Mouse (Mus musculus) frontal cortex, adult 2 months (tissue): ENCODE measurements around the gene Gm49387. TPM values are rescaled to one million over a fixed set of nuclear protein-coding genes. Genes with fewer than 3 reads are reported as not detected.

Source experiments
- DNase-seq, 2 experiments: peaks; one replicate each; pipeline ENCODE4 v3.0.0; 2022; ENCODE audit warnings: low spot score in 1 of 2; ENCODE audit errors: extremely low spot score in 1 of 2
- polyA plus RNA-seq: library from polyadenylated mRNA; depleted of rRNA; stranded (reverse); fragments of >200 nt; gene quantifications from 2 replicates; pipeline ENCODE4 v1.2.3, GENCODE M21; 2012

Gene Gm49387
- polyA plus RNA-seq, 1 experiment, result not detected

- DNase-seq, result no peak
Measured at GRCm38 (mm10) chr14:31662555-31663211, 22.0 kb upstream of the Gm49387 start.

- DNase-seq, result peak; percentile 83 to 91
Measured at GRCm38 (mm10) chr14:31661671-31662554, 21.2 kb upstream of the Gm49387 start.

- DNase-seq, result no peak
Measured at GRCm38 (mm10) chr14:31660312-31661093, 19.8 kb upstream of the Gm49387 start.

- DNase-seq, result no peak
Measured at GRCm38 (mm10) chr14:31659501-31660181, 19.0 kb upstream of the Gm49387 start.

GRCm38 (mm10) chr14:31658126-31658680 is 17.5 kb upstream of the Gm49387 start:
- no peak for DNase-seq

GRCm38 (mm10) chr14:31656857-31657645 is 16.4 kb upstream of the Gm49387 start:
- DNase-seq, result peak in 1 of 2 experiments; percentile 92

GRCm38 (mm10) chr14:31656386-31656785 is 15.7 kb upstream of the Gm49387 start:
- no peak for DNase-seq

GRCm38 (mm10) chr14:31655406-31655805 is 14.7 kb upstream of the Gm49387 start:
- DNase-seq, result no peak

GRCm38 (mm10) chr14:31654816-31655215 is 14.1 kb upstream of the Gm49387 start:
- no peak for DNase-seq

- no peak for DNase-seq
Measured at GRCm38 (mm10) chr14:31653101-31653875, 12.6 kb upstream of the Gm49387 start.

GRCm38 (mm10) chr14:31652624-31653023 is 11.9 kb upstream of the Gm49387 start:
- DNase-seq, result no peak

- no peak for DNase-seq
Measured at GRCm38 (mm10) chr14:31652106-31652505, 11.4 kb upstream of the Gm49387 start.

- DNase-seq, result no peak
Measured at GRCm38 (mm10) chr14:31651206-31651605, 10.5 kb upstream of the Gm49387 start.

GRCm38 (mm10) chr14:31650347-31650746 is 9.7 kb upstream of the Gm49387 start:
- no peak for DNase-seq

GRCm38 (mm10) chr14:31647991-31648390 is 7.3 kb upstream of the Gm49387 start:
- DNase-seq, result no peak

GRCm38 (mm10) chr14:31645920-31646319 is 5.2 kb upstream of the Gm49387 start:
- DNase-seq, result no peak

GRCm38 (mm10) chr14:31644931-31645547 is 4.4 kb upstream of the Gm49387 start:
- DNase-seq, result no peak

GRCm38 (mm10) chr14:31644183-31644830 is 3.6 kb upstream of the Gm49387 start:
- DNase-seq, result no peak
